Mouse (Mus musculus): Measurements from ENCODE around the gene Cyld.

- no peak for TF ChIP-seq EP300 (IDR thresholded peaks at IDR 0.05; ENCODE audit: insufficient read depth, low read depth, low read length)
- TF ChIP-seq CTCF (IDR thresholded peaks at IDR 0.05), result no peak
Observed at GRCm38 (mm10) chr8:88686226-88686905, 10.5 kb upstream of the Cyld start.
